27 mouse cellular contexts compared by ENCODE assay signal in the genomic region with DNA sequence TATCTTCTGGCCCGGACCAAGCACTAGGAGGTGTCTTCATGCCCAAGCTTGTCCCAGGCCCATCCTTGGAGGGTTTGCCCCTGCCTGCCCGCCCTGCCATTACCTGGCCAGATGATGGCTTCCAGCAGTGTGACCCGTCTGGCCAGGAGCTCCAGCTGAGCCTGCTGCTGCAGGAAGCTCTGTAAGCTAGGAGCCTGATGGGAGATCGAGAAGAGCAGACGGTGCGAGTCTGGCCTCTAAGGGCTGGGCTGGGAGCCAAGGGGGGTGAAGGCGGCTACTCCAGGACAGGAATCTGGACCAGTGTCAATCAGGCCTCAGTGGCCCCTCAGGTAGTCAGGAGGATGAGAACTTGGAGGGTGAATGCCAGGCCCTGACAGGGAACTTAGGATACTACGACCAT. TPM values are rescaled to one million over a fixed set of nuclear protein-coding genes. Genes with fewer than 3 reads are reported as not detected.
DNase-seq lines count a peak whose midpoint lies in the region; ATAC-seq lines count a peak whose summit lies in the region.
"Had no signal": no experiment of that assay in that cellular context is flagged by ENCODE, and none has a peak within 500 bp of the region (broad histone marks: within the 10 kb centered on the region; RNA-seq: fewer than 3 reads in every experiment).

No protein-coding gene starts in this region.

- no peaks in the 10 kb centered on the region for H3K9me3 ChIP-seq in forebrain, embryonic 11.5 days (ENCODE audit: control insufficient read depth, low read length)
- no peaks in the 10 kb centered on the region for H3K9me3 ChIP-seq in forebrain, embryonic 13.5 days (replicated peaks)
- H3K9me3 ChIP-seq in heart, embryonic 16.5 days (replicated peaks; ENCODE audit: control insufficient read depth, low read length) = no peaks in the 10 kb centered on the region
- no peaks in the 10 kb centered on the region for H3K9me3 ChIP-seq in kidney, embryonic 14.5 days (ENCODE audit: control insufficient read depth, low read length)
- H3K9me3 ChIP-seq: embryonic facial prominence, embryonic 12.5 days; embryonic facial prominence, embryonic 15.5 days; forebrain, embryonic 12.5 days; heart, embryonic 12.5 days; heart, embryonic 15.5 days; hindbrain, embryonic 12.5 days; hindbrain, embryonic 15.5 days had no signal

- DNase-seq in forebrain, embryonic 11.5 days (ENCODE audit: low spot score) = peak; percentile 47
- no peak for DNase-seq in heart, adult 18-20 months
- DNase-seq in urinary bladder, adult 2 months (ENCODE audit: low spot score) = peak; percentile 23
- DNase-seq in urinary bladder, postnatal 4 days (ENCODE audit: low spot score in 2 of 2) = no peak
- DNase-seq in MN1 (ENCODE audit: low spot score) = peak; percentile 50
- DNase-seq: adrenal gland, adult 2 months; adrenal gland, postnatal 14 days; cerebellum, adult 11 months; cerebellum, adult 2 months; cerebellum, adult 9-11 months; cerebellum, postnatal 25 days; gastrocnemius, postnatal 14 days; heart, postnatal 14 days; heart, postnatal 4 days had no signal

- H3K4me1 ChIP-seq in forebrain, embryonic 11.5 days (replicated peaks; ENCODE audit: control insufficient read depth, insufficient read depth, low read length) = peaks cover 5% of the 10 kb centered on the region; the same call in 1 of the 2 replicates
- H3K4me1 ChIP-seq in forebrain, embryonic 13.5 days = peaks cover 8% of the 10 kb centered on the region
- peaks cover 9% of the 10 kb centered on the region for H3K4me1 ChIP-seq in heart, embryonic 16.5 days (ENCODE audit: control insufficient read depth, insufficient read depth, low read length)
- no peaks in the 10 kb centered on the region for H3K4me1 ChIP-seq in kidney, embryonic 14.5 days (ENCODE audit: control insufficient read depth, insufficient read depth, low read length)
- H3K4me1 ChIP-seq: embryonic facial prominence, embryonic 12.5 days; hindbrain, embryonic 12.5 days; hindbrain, embryonic 15.5 days had no signal

- WGBS in forebrain, embryonic 11.5 days = 80% methylated on average over 8 of the region's 8 CpGs
- WGBS in forebrain, embryonic 13.5 days = 81% methylated on average over 8 of the region's 8 CpGs
- 51% methylated on average over 8 of the region's 8 CpGs for whole genome bisulfite sequencing in heart, embryonic 16.5 days
- 79% methylated on average over 8 of the region's 8 CpGs for WGBS in kidney, embryonic 14.5 days

- no peaks in the 10 kb centered on the region for H3K36me3 ChIP-seq in forebrain, embryonic 11.5 days (ENCODE audit: control insufficient read depth, insufficient read depth, low read length)
- peaks cover 18% of the 10 kb centered on the region for H3K36me3 ChIP-seq in forebrain, embryonic 13.5 days (ENCODE audit: poor library complexity, severe bottlenecking)
- peaks cover 5% of the 10 kb centered on the region for H3K36me3 ChIP-seq in heart, embryonic 16.5 days (ENCODE audit: control insufficient read depth, insufficient read depth)
- peaks cover 8% of the 10 kb centered on the region; the same call in 1 of the 2 replicates for H3K36me3 ChIP-seq in kidney, embryonic 14.5 days (ENCODE audit: control insufficient read depth, insufficient read depth, low read length)

- H3K4me3 ChIP-seq in forebrain, embryonic 11.5 days (ENCODE audit: low read depth, low read length) = no peak overlapping the region
- H3K4me3 ChIP-seq in forebrain, embryonic 13.5 days = no peak overlapping the region
- H3K4me3 ChIP-seq in heart, embryonic 16.5 days (ENCODE audit: low read length) = no peak overlapping the region
- no peak overlapping the region for H3K4me3 ChIP-seq in kidney, embryonic 14.5 days (ENCODE audit: low read length)
- H3K4me3 ChIP-seq: embryonic facial prominence, embryonic 12.5 days; embryonic facial prominence, embryonic 15.5 days; forebrain, embryonic 12.5 days; heart, embryonic 12.5 days; heart, embryonic 15.5 days; hindbrain, embryonic 12.5 days; hindbrain, embryonic 15.5 days had no signal

- no peak overlapping the region for H3K27ac ChIP-seq in forebrain, embryonic 11.5 days (ENCODE audit: low read depth, low read length)
- H3K27ac ChIP-seq in forebrain, embryonic 13.5 days = no peak overlapping the region
- H3K27ac ChIP-seq in heart, embryonic 16.5 days (ENCODE audit: low read length) = no peak overlapping the region
- H3K27ac ChIP-seq in kidney, embryonic 14.5 days (ENCODE audit: low read depth, low read length) = no peak overlapping the region
- H3K27ac ChIP-seq: embryonic facial prominence, embryonic 12.5 days; embryonic facial prominence, embryonic 15.5 days; forebrain, embryonic 12.5 days; heart, embryonic 15.5 days; hindbrain, embryonic 12.5 days; hindbrain, embryonic 15.5 days had no signal

- H3K9ac ChIP-seq in forebrain, embryonic 11.5 days (ENCODE audit: low read length) = no peak overlapping the region
- H3K9ac ChIP-seq in forebrain, embryonic 13.5 days = no peak overlapping the region
- H3K9ac ChIP-seq in heart, embryonic 16.5 days (ENCODE audit: low read length) = no peak overlapping the region
- no peak overlapping the region; the same call in 1 of the 2 replicates for H3K9ac ChIP-seq in kidney, embryonic 14.5 days (ENCODE audit: low read depth, low read length)
- H3K9ac ChIP-seq: embryonic facial prominence, embryonic 12.5 days; embryonic facial prominence, embryonic 15.5 days; forebrain, embryonic 12.5 days; heart, embryonic 12.5 days; heart, embryonic 15.5 days; hindbrain, embryonic 12.5 days; hindbrain, embryonic 15.5 days had no signal

- no peak overlapping the region for H3K4me2 ChIP-seq in forebrain, embryonic 11.5 days (ENCODE audit: low read depth, low read length, severe bottlenecking)
- H3K4me2 ChIP-seq in forebrain, embryonic 13.5 days = no peak overlapping the region
- H3K4me2 ChIP-seq in heart, embryonic 16.5 days (ENCODE audit: low read depth, low read length) = no peak overlapping the region
- no peak overlapping the region for H3K4me2 ChIP-seq in kidney, embryonic 14.5 days (replicated peaks; ENCODE audit: low read depth, low read length)
- H3K4me2 ChIP-seq: embryonic facial prominence, embryonic 12.5 days; embryonic facial prominence, embryonic 15.5 days; forebrain, embryonic 12.5 days; heart, embryonic 12.5 days; heart, embryonic 15.5 days; hindbrain, embryonic 12.5 days; hindbrain, embryonic 15.5 days had no signal

- no peaks in the 10 kb centered on the region for H3K27me3 ChIP-seq in forebrain, embryonic 11.5 days (ENCODE audit: control insufficient read depth, insufficient read depth, low read length)
- H3K27me3 ChIP-seq in forebrain, embryonic 13.5 days = no peaks in the 10 kb centered on the region
- H3K27me3 ChIP-seq in heart, embryonic 16.5 days (ENCODE audit: control insufficient read depth, insufficient read depth, low read length) = no peaks in the 10 kb centered on the region
- H3K27me3 ChIP-seq in kidney, embryonic 14.5 days (ENCODE audit: control insufficient read depth, insufficient read depth, low read length) = no peaks in the 10 kb centered on the region
- H3K27me3 ChIP-seq: embryonic facial prominence, embryonic 12.5 days; embryonic facial prominence, embryonic 15.5 days; forebrain, embryonic 12.5 days; heart, embryonic 12.5 days; heart, embryonic 15.5 days; hindbrain, embryonic 12.5 days; hindbrain, embryonic 15.5 days; Patski had no signal

- ATAC-seq in forebrain, embryonic 11.5 days (replicated peaks; ENCODE audit: low FRiP score) = no peak
- no peak for ATAC-seq in forebrain, embryonic 13.5 days
- 0 out of 2 replicates have a peak, but pooled peaks have one; percentile 39 for ATAC-seq in heart, embryonic 16.5 days (replicated peaks; ENCODE audit: extremely low read depth, insufficient read depth, low FRiP score)
- no peak for ATAC-seq in kidney, embryonic 14.5 days (ENCODE audit: low FRiP score, low TSS enrichment)
- ATAC-seq: forebrain, embryonic 16.5 days; Patski had no signal

RNA-seq across cellular contexts. Expression of a gene that starts 10.4 kb away (rescaled TPM):
- 509 and 539 TPM in 2 replicates for polyA plus RNA-seq in forebrain, embryonic 11.5 days (2014; fragmentation: Nextera tagmentation; extraction: Ambion mirVana)
- polyA plus RNA-seq in forebrain, embryonic 13.5 days (2015; fragmentation: Nextera tagmentation; extraction: Ambion mirVana) = 808 and 853 TPM in 2 replicates
- 460 and 463 TPM in 2 replicates for polyA plus RNA-seq in heart, embryonic 16.5 days (2015; fragmentation: Nextera tagmentation; extraction: Ambion mirVana)
- 100 to 1,000 TPM in 1 of 2 experiments, 10 to 100 TPM in 1; 70.0 to 104 TPM for total RNA-seq in heart, adult 18-20 months (2021)
- 248 and 346 TPM in 2 replicates for polyA plus RNA-seq in urinary bladder, adult 2 months (2012; rRNA removed)
- polyA plus RNA-seq in kidney, embryonic 14.5 days (2014; fragmentation: Nextera tagmentation; extraction: Ambion mirVana) = 506 and 517 TPM in 2 replicates

RNA-seq across cellular contexts. Expression of a gene that starts 10.7 kb away (rescaled TPM):
- polyA plus RNA-seq in forebrain, embryonic 11.5 days (2014; fragmentation: Nextera tagmentation; extraction: Ambion mirVana) = 26.5 and 34.4 TPM in 2 replicates
- polyA plus RNA-seq in forebrain, embryonic 13.5 days (2015; fragmentation: Nextera tagmentation; extraction: Ambion mirVana) = 25.8 and 26.3 TPM in 2 replicates
- 30.5 and 33.0 TPM in 2 replicates for polyA plus RNA-seq in heart, embryonic 16.5 days (2015; fragmentation: Nextera tagmentation; extraction: Ambion mirVana)
- 10 to 100 TPM; 25.6 to 28.2 TPM for total RNA-seq in heart, adult 18-20 months (2021)
- 17.5 and 20.1 TPM in 2 replicates for polyA plus RNA-seq in urinary bladder, adult 2 months (2012; rRNA removed)
- polyA plus RNA-seq in kidney, embryonic 14.5 days (2014; fragmentation: Nextera tagmentation; extraction: Ambion mirVana) = 25.5 and 29.0 TPM in 2 replicates

RNA-seq across cellular contexts. Expression of a gene that starts 42.6 kb away (rescaled TPM):
- 22.2 TPM in 2 replicates for polyA plus RNA-seq in forebrain, embryonic 11.5 days (2014; fragmentation: Nextera tagmentation; extraction: Ambion mirVana)
- 14.9 and 18.8 TPM in 2 replicates for polyA plus RNA-seq in forebrain, embryonic 13.5 days (2015; fragmentation: Nextera tagmentation; extraction: Ambion mirVana)
- 8.0 and 10.6 TPM in 2 replicates for polyA plus RNA-seq in heart, embryonic 16.5 days (2015; fragmentation: Nextera tagmentation; extraction: Ambion mirVana)
- 1 to 10 TPM; 1.0 to 2.1 TPM for total RNA-seq in heart, adult 18-20 months (2021)
- polyA plus RNA-seq in urinary bladder, adult 2 months (2012; rRNA removed) = 68.2 and 97.0 TPM in 2 replicates
- 141 and 178 TPM in 2 replicates for polyA plus RNA-seq in kidney, embryonic 14.5 days (2014; fragmentation: Nextera tagmentation; extraction: Ambion mirVana)
- polyA plus RNA-seq: Patski had no signal

RNA-seq across cellular contexts. Expression of a gene that starts 44.3 kb away (rescaled TPM):
- 36.3 and 39.7 TPM in 2 replicates for polyA plus RNA-seq in forebrain, embryonic 11.5 days (2014; fragmentation: Nextera tagmentation; extraction: Ambion mirVana)
- 13.2 and 15.2 TPM in 2 replicates for polyA plus RNA-seq in forebrain, embryonic 13.5 days (2015; fragmentation: Nextera tagmentation; extraction: Ambion mirVana)
- polyA plus RNA-seq in heart, embryonic 16.5 days (2015; fragmentation: Nextera tagmentation; extraction: Ambion mirVana) = 16.4 and 19.1 TPM in 2 replicates
- 10 to 100 TPM; 16.1 to 17.6 TPM for total RNA-seq in heart, adult 18-20 months (2021)
- polyA plus RNA-seq in urinary bladder, adult 2 months (2012; rRNA removed) = 45.8 and 50.5 TPM in 2 replicates
- 30.2 and 47.3 TPM in 2 replicates for polyA plus RNA-seq in kidney, embryonic 14.5 days (2014; fragmentation: Nextera tagmentation; extraction: Ambion mirVana)
- total RNA-seq: common myeloid progenitor, adult 5-6 weeks had no signal

RNA-seq across cellular contexts. Expression of a gene that starts 51.5 kb away (rescaled TPM):
- polyA plus RNA-seq in forebrain, embryonic 11.5 days (2014; fragmentation: Nextera tagmentation; extraction: Ambion mirVana) = 0.23 and 0.99 TPM in 2 replicates
- polyA plus RNA-seq in forebrain, embryonic 13.5 days (2015; fragmentation: Nextera tagmentation; extraction: Ambion mirVana) = 0.43 TPM in 1 of 2 replicates, not detected in the other
- 0.62 and 1.4 TPM in 2 replicates for polyA plus RNA-seq in heart, embryonic 16.5 days (2015; fragmentation: Nextera tagmentation; extraction: Ambion mirVana)
- 1 to 10 TPM; 3.8 to 5.6 TPM for total RNA-seq in heart, adult 18-20 months (2021)
- polyA plus RNA-seq in urinary bladder, adult 2 months (2012; rRNA removed) = 2.0 and 3.6 TPM in 2 replicates
- polyA plus RNA-seq in kidney, embryonic 14.5 days (2014; fragmentation: Nextera tagmentation; extraction: Ambion mirVana) = 4.1 and 4.6 TPM in 2 replicates
- total RNA-seq: common myeloid progenitor, adult 5-6 weeks had no signal

Comparison
In these comparisons a context has a peak if more than half of its experiments do, and no peak if none do; other contexts are left out.
1. DNase-seq: peak in forebrain, embryonic 11.5 days (single experiment), urinary bladder, adult 2 months (single experiment) and MN1 (single experiment); none in heart, adult 18-20 months (0 of 2) and urinary bladder, postnatal 4 days (0 of 2).